Mouse (Mus musculus) right cerebral cortex, postnatal 25 days (tissue): ENCODE measurements around the gene Gm20388.

ENCODE experiments used
- DNase-seq: peaks from one replicate; pipeline ENCODE4 v3.0.0; 2022

The Gm20388 gene

DNA sequence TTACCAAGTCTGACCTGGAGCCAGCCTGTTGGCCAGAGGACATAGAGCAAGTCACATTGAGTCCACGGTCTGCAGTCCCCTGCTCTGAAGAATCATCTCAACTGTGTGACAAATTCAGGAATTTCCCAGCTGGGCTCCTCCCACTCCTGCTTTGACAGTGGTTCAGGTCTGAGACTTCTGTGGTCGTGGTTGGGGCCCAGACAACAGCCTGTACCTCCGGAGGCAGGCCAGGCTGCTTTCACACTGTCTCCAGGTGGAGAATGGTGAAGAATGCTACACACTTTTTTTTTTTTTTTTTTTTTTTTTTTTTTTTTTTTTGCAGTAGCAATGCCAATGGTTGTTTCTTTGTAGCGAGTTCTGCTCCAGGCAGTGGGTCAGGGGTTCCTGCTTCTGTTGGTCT, 4175.0 kb downstream of the Gm20388 start:
- no peak for DNase-seq

DNA sequence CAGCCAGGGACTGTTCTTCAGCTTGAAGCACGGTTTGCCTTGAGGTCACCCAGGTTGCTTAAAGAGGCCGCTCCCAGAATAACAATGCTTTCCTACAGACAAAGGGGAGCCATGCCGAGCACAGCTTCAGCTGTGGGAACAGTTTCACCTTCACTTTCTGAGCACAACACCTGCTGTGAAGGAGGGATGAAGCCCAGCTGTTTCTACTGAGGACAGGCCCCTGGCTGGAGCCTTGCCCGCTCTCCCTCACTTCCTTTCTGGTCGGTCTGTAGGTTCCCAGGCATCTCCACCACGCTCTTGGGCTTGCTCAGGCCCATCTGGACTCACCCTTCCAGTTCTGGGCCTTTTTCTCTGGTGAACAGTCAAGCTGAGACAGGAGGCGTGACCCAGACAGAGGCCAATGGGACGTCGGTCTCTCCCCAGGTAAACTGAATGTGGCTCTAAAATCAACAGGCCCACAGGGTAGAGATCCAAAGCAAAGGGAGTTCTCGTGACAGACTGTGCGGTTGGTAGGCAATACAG, 4177.5 kb downstream of the Gm20388 start:
- no peak for DNase-seq

DNA sequence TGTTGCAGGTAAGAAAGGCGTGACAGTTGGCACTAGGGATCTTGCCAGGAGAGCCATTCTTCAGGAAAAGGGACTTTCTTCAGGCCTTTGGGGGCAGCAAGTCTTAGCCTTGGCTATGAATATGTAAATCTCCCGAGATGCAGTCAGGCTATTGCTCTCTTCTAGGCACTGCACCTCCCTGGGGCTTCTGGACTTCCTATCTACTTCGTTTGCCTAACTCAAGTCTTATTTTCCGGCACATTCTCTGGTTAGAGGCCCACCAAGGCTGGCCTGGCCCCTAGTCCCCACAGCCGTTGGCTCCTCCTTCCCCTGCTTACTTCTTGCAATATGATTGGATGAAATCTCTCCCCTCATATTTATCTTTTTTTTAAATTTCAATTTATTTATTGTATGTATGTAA, 4178.4 kb downstream of the Gm20388 start:
- no peak for DNase-seq

DNA sequence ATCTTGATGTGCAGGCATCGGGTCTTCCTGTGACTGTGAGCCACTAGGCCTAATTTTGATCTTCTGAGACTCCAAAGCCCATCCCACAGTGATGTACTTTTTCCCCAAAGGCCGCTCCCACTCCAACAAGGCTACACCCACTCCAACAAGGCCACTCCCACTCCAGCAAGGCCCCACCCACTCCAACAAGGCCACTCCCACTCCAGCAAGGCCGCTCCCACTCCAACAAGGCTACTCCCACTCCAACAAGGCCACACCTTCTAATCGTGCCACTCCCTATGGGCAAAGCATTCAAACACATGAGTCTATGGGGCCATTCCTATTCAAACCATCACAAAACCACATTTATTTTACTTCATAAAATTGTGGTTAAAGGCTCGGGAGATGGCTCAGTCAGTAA, 4179.8 kb downstream of the Gm20388 start:
- DNase-seq = no peak

DNA sequence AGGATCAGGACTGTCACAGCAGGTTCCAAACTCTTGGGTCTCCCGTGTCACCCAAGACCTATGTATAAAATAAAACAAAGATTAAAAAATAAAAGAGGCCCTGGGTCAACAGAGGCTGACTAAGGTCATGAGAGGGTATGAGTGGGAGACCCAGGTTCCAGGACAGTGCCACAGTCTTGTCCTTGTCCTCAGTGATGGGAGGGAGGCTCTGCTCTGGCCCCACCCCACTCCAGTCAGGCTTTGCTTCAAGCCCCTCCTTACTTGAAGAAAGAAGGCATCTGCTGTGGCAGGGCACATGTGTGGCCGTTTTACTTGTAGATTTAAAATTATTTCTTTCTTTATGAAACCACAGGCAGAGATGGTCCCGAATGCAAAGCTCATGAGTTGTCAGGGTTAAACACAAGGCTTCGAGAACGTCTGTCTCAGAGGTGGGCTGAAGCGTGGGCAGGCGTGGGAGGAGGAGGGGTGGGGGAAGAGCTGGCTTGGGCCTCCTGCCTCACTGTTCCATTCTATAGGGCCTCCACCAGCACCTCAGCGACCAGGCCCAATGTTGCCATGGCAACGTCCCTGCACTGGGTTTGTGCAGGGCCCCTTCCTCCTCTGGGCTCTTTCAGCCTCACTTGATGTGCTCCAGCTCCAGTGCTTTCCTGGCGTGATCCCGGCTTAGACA, 4188.4 kb downstream of the Gm20388 start:
- peak; percentile 23 for DNase-seq

DNA sequence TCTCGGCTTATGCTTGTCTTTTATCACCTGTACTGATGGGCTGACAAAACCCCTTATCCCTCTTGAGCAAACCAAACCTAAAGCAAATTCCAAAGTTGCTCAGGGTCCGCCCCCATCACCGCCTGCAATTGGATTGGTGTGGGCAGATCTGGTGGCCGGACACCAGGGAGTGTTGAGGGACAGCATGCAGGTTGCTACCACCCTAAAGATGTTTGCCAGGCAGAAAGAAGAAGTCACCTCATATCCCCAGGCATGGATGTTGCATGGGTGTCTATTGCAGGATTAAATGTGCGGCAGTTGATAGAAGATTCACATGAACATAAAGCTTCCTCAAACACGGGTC, 4189.0 kb downstream of the Gm20388 start:
- DNase-seq = no peak

DNA sequence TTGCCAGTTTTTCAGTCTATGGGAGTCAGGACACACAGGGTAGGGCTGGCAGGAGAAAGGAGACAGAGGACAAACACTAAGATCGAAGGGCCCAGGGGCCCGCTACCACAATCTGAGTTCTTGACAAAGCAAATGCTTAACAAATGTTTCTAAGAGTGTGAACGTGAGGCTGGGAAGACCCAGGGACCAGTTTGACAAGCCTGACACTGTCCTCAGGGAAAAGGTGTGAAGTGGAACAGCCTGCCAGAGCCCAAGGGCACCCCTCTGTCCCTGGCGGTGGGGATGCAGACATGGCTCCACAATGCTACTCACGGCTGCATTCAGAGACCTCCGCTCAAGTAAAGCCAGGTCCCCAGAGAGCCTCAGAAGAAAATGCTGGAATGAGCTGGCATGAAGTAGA, 4195.2 kb downstream of the Gm20388 start:
- no peak for DNase-seq

DNA sequence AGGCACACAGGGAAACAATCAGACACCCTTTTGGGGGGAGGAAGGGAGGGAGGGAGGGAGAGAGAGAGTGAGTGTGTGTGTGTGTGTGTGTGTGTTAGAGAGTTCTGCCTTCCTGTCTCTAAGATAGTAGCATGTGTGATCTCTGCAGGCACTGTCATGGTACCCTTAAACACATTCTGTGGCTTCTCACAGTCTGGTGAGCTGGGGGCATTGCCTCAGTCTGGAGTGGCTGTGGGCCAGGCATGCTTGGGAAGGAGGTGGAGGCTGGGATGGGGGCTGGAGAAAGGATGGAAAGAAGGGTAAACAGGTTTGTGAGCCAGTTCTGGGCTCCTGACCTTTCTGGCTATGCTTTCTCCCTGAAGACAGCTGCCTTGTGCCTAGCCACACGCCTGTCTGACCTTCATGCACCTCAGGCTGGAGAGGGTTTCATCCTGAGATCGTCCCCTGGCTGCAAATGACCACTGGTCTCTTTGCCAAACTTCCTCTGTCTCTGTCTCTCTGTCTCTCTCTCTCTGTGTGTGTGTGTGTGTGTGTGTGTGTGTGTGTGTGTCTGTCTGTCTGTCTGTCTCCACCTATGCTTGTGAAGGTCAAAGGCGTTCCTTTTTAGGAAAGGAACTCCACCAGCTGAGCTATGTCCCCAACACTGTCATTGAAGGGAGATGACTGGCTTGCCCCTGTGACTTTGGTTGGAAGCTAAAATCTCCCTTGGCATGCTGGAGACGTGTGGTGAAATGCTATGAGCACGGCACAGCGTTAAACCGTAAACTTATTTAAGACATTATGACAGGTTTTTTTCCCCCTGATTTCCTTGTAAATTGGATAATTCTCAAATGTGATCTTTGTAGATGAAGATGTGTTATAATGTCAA, 4195.9 kb downstream of the Gm20388 start:
- DNase-seq = no peak

DNA sequence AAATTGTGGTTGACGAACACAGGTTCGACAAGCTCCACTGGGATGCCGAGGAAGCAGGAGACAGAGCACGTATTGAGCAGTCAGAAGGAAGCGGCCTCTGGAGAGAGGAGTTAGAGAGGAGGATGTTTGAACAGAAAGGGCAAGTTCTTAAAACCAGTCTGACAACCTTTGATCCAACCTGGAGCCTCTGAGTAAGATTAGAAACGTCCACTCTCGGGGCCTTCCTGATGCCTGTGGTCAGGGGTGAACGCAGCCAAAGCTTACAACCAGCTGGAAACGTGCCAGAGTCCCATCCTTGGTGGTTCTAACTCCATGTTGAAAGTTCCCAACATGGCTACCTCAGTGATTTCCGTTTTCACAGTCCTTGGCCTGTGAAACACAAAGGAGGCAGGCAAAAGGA, 4202.5 kb downstream of the Gm20388 start:
- DNase-seq = no peak

DNA sequence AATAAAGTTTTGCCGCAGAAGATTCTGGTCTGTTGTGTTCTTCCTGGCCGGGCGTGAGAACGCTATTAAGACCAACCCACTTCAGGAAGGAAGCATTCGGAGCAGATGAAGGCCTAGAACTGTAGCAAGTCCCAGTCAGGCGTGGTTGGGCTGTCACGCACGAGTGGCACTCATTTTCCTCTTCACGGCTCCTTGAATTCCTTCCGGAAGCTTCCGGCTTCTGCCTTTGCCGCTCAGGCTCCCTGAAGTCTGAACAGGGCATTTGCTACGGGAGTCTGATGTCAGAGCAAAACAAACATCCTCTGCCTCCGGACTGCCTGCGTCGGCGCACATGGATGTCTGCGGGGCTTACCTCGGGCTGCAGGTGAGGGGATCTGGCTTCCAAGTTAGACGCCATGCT, 4214.6 kb downstream of the Gm20388 start:
- DNase-seq = no peak

DNA sequence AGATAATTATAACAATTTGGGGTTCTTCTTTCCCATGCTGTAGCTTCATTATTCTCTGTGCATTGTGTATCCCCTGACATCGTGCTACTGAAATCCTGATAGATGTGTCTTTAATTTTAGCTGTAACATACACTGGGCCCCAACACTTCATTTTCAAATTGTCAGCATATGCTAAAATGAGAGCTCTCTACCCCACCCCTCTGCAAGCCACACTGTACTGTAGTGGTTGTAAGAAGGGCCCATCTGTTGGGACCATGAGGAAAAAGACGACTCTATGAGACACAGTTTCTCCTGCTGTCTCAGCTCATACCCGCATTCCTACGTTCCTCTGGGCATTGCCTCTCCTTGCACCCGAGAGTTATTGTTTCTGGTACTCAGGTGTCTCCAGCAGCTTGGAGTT, 4226.6 kb downstream of the Gm20388 start:
- no peak for DNase-seq

DNA sequence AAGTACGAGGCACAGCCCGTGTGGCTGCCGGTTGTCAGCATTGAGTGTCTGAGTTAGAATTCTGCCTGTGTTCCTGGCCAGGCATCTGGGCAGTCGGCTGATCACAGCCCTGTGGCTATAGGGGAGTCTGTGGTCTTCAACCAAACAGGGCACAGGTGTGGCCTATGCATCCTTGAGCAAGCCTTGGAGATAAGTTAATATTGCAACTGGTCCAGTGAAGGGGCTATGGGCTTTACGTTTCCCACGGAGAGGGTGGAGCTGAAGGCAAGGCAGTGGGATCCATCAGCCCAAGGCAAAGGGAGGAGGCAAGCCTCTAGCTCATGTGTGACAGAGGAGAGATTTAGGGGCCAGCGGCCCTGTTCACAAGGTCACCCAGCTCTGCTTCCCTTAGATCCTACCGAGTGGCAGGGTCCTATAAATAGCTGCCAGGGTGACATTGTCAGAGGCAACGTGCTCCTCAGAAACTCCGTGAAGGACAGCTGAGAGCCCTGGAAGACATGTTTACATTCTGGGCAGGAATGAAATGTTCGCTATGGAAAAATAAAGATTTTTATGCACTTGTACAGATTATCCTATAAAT, 4229.7 kb downstream of the Gm20388 start:
- no peak for DNase-seq

DNA sequence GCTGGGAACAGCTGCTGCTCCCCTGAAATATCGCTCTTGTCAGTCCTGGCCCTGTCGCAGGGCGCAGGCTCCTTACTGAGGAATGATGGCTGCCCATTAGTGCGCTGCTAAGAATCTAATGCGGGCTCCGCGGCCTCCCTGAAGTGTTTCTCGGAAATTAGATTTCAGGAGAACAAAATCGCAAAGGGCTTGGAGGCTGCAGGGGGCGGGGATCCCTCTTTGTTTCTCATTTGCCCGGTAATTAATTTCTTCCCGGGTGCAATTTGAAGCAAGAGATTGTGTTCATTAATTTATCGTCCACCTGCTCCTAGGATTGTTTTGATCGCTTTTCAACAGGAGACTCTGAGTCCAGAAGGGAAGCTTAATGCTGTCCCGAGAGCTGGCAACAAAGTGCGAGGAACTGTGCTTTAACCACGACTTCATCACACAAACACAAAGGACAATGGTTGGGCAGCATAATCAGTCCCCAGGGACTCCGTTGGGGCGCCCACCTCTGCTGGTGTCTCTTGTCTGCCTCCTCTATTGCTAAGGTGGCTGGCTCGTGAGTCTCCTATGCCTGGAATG, 4230.3 kb downstream of the Gm20388 start:
- no peak for DNase-seq

DNA sequence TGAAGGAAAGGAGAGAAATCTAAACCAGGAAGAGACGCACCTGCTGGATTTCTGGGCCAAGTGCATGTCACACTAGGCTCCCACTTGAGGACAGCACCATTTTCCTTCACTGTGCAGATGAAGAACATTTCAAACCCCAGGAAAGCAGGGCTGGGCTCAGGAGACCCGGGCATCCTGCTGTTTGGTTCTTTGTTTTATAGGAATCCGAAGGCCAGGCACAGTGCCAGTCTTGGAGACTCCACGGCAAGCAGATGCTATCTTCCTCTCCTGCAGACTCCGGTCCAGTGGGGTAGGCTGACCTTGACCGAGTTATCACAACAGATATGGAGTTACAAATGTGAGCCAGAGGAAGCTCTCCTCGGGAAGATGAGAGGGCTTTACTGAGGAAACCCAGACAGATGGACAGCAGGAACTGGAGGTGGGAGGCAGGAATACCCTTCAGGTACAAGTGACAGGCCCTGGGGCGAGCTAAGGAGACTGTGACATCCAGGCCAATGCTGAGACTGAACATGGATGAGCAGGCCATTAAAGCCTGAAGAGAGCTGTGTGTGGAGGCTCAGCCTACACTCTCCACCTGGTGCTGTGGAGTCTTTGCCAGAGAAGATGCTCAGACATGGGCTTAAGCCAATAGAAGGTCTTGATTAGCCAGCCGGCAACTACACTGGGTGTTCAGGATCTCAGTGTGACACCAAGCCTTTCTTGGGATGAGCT, 4231.2 kb downstream of the Gm20388 start:
- DNase-seq = peak; percentile 34

DNA sequence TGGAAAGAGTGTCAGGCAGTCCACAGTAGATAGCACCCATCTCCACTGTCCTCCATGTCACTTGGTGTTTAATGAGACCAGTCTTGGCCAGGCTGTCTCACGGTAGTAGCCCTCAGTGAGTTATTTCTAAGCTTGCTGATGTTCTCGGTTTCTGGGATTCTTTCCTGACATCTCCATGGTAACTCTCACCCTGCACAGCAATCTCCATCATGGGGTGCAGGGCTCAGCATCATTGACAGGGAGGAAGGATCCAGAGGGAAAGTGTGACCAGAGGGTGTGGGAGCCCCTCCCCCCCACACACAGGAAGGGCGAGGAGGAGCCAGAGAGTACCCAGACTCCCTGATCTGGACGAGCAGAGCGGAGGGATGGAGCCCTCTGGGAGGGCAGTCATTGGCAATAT, 4232.4 kb downstream of the Gm20388 start:
- DNase-seq = no peak

DNA sequence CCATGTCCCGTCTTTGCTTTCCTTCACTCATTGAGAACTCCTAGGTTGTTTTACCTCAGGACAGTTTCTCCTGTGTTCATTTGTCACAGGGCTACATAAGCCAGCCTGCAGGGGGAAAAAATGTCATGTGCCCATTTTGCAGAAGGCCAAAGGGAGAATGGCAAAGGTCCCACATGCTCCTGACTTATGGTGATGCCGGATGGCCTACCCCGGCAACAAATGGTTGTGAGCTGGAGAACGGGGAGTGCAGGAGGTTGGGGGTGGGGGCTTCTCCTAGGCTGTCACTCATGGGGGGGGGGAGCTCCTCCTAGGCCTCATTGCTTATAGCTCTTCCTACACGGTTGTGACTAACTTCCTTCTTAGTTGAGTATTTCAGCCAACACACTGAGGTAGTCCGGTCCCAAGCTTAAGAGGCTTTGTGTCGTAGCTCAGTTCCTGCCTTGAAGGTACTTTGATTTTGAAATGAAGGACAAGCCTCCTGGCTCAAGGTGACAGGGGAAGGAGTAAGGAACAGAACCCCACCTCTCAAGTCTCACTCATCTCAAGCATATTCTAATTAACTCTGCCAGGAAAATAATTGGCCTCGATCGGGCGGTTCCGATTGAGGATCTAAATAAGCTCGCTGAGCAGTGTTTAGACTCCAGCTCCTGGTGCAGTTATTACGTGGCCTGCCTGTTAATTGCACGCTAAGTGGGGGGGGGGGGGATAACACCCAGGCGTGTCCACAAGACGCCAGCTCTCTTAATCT, 4233.4 kb downstream of the Gm20388 start:
- DNase-seq = no peak

DNA sequence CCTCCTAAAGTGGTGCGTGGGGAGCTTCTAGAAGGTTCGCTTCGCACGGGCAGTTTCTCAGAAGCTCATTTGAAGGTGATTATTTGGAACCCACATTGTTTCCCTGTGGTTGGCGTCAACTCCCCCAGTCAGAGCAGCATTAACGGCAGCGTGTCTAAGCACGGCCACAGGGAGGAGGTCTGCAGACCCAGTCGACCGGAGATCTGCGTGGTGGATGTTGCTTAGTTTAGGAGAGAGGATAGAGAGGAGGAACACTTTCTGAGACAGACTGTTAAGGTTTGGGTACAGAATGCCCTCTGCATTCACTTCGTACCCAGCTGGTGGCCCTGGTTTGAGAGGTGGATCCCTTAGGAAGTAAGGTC, 4234.0 kb downstream of the Gm20388 start:
- no peak for DNase-seq

DNA sequence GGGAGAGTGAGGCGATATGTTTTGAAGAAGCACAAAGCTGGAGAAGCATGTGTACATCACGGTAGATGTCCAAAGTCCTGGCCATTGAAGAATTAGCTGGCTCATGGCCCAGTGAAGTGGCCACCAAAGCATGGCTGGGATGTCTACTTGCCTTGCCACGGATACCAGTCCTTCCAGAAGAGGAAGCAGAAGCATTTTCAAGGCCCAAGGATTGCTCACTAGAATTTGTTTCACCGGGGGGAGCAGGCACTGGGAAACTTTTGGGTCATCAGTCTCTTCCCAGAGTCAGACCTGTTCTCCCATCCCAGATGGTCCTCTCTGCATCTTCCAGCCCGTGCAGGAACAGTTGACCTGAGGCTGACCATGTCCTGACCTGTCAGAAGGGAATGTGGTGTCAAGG, 4235.6 kb downstream of the Gm20388 start:
- DNase-seq = no peak

DNA sequence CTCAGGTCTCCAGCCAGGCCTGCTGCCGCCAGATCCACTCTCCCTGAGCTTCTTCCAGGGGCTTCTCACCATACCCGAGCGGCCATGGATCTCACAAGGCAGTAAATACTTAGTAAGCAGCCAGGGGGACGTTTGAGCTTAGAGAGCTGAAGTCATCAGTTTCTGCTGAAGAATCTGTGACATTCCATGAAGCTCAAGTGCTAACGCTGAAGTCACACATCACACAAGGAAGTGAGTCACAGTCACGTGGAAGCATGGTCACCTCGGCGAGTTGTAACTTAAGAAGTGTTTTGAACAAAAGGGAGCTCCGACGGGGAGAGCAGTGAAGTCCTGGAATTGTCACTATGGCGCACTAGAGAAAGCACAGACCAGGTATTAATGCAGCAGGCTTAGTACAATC, 4239.4 kb downstream of the Gm20388 start:
- no peak for DNase-seq

DNA sequence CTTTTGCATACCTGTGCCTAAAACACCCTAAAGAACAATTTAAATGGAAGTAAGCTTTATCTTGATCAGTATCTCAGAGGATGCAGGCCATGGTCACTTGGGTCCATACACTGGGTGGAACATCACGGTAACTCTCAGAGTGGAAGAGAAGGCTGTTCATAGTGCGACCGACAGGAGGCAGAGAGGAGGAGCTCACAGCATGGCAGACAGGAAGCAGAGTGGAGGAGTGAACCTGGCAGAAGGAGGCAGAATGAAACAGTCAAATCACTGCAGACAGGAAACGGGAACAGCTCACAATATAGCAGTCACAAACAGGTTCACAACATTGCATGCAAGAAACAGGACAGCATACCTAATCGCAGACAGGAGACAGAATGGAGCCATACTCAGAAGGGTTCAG, 4239.9 kb downstream of the Gm20388 start:
- DNase-seq = no peak

DNA sequence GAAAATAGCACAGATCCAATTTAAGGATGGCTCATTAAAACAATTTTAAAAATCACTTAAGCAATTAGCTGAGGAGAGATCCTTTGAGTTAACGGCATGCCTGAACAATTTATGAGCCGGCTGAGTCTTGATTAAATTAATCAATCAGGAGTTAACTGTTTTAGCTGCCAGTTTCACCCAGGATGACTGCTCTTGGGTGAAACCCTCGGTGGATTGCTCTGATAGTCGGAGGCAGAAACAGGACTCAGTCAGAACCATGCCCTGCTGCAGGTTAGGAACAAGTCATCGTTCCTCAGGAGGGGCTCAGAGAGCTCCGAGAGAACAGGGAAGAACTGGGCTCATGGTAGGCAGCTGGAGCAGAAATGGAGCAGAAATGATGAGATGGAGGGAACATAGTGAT, 4241.2 kb downstream of the Gm20388 start:
- no peak for DNase-seq

DNA sequence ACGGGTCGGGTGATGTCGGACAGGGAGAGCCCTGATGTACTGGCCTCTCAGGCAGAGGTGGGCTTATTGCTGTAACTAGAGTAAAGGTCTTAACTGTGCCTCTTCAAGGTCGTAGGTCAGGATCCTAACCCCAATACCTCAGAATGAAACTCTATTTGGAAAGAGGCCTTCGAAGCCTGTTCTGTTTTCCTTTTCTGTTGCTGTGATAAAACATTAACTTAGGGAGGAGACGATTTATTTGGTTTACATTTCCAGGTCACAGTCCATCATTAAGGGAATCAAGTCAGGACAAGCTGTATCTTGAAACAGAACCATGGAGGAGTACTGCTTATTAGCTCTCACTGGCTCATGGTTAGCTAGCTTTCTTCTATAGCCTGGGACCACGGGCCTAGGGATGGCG, 4242.1 kb downstream of the Gm20388 start:
- no peak for DNase-seq
